Mouse (Mus musculus) cerebellum, adult 11-12 months (tissue): ENCODE results near the gene Gm13043.
"Not testable (repeated sequence)": the region's sequence is repeated elsewhere in the genome, so short reads cannot be mapped to it uniquely, and the experiment has no call there.

Experiments
- DNase-seq: peaks from one replicate; pipeline ENCODE4 v3.0.0; 2022

Gm13043 gene

GRCm38 (mm10) chr4:143511043-143511442 lies at the start of gene Gm13043:
Gene Gm13043, plus strand, starts transcription at chr4:143511343.
- DNase-seq, result no peak

- DNase-seq, result not testable (repeated sequence)
Measured at GRCm38 (mm10) chr4:143535654-143536053, 24.5 kb downstream of the Gm13043 start, which contains the start of gene Gm13040. Gene Gm13040, plus strand, starts transcription at chr4:143535954.

- not testable (repeated sequence) for DNase-seq
Measured at GRCm38 (mm10) chr4:143551400-143551799, 40.3 kb downstream of the Gm13043 start, which contains the start of the genes BC080695 and Gm13057. Gene BC080695, plus strand, starts transcription at chr4:143551700. Gene Gm13057, plus strand, starts transcription at chr4:143551709.
